Mouse (Mus musculus) myocyte (in vitro differentiated cells): ENCODE data around the gene Tnk1. TPM values are rescaled to one million over a fixed set of nuclear protein-coding genes. Genes with fewer than 3 reads are reported as not detected.

Experiments
- H3K27me3 ChIP-seq: one replicate; pipeline ENCODE4 v1.6.1; 2011; ENCODE audit not compliant: control insufficient read depth, insufficient read depth, insufficient read length
- H3K36me3 ChIP-seq: one replicate; pipeline ENCODE4 v1.6.1; 2011; ENCODE audit not compliant: control insufficient read depth, insufficient read depth
- H3K4me2 ChIP-seq: one replicate; pipeline ENCODE4 v1.6.1; 2011; ENCODE audit warnings: low read depth, control low read depth
- H3K4me3 ChIP-seq: one replicate; pipeline ENCODE4 v1.5.1; 2011; ENCODE audit warnings: mild to moderate bottlenecking, control low read depth, moderate library complexity
- H3K79me2 ChIP-seq: one replicate; pipeline ENCODE4 v1.6.1; 2011; ENCODE audit not compliant: control insufficient read depth, insufficient read depth
- H3ac ChIP-seq: one replicate; pipeline ENCODE4 v1.6.1; 2011; ENCODE audit not compliant: control insufficient read depth, insufficient read length
- CEBPB ChIP-seq: IDR thresholded peaks from 2 replicates; pipeline ENCODE4 v1.6.1; 2011; ENCODE audit warnings: mild to moderate bottlenecking, moderate library complexity; ENCODE audit not compliant: poor library complexity, insufficient read depth, severe bottlenecking
- E2F4 ChIP-seq: IDR thresholded peaks from one replicate; pipeline ENCODE4 v1.6.1; 2011; ENCODE audit warnings: mild to moderate bottlenecking, control low read depth, moderate library complexity; ENCODE audit not compliant: insufficient read depth
- MAX ChIP-seq: IDR thresholded peaks from one replicate; pipeline ENCODE4 v1.6.1; 2011; ENCODE audit warnings: low read depth, mild to moderate bottlenecking, control low read depth
- MYOD1 ChIP-seq, 3 experiments: IDR thresholded peaks; one replicate each; pipeline ENCODE4 v1.6.1; 2011; ENCODE audit warnings: control low read depth in 2 of 3, low read depth in 2 of 3, mild to moderate bottlenecking in 2 of 3, moderate library complexity in 1 of 3; ENCODE audit not compliant: insufficient read length in 2 of 3, control insufficient read depth in 1 of 3
- MYOG ChIP-seq, 3 experiments: IDR thresholded peaks; one replicate each; pipeline ENCODE4 v1.6.1; 2011; ENCODE audit warnings: control low read depth in 2 of 3, low read depth in 2 of 3, mild to moderate bottlenecking in 2 of 3; ENCODE audit not compliant: insufficient read length in 2 of 3, control insufficient read depth in 1 of 3, insufficient read depth in 1 of 3
- POLR2A ChIP-seq: IDR thresholded peaks from one replicate; pipeline ENCODE4 v1.6.1; 2011; ENCODE audit warnings: low read depth, mild to moderate bottlenecking, control low read depth, moderate library complexity; ENCODE audit not compliant: insufficient read length
- POLR2AphosphoS2 ChIP-seq: IDR thresholded peaks from one replicate; pipeline ENCODE4 v1.6.1; 2011; ENCODE audit warnings: low read depth, control low read depth; ENCODE audit not compliant: insufficient read length
- REST ChIP-seq: IDR thresholded peaks from one replicate; pipeline ENCODE4 v1.6.1; 2011; ENCODE audit warnings: mild to moderate bottlenecking, control low read depth, moderate library complexity; ENCODE audit not compliant: insufficient read depth, insufficient read length
- SRF ChIP-seq: IDR thresholded peaks from one replicate; pipeline ENCODE4 v1.6.1; 2011; ENCODE audit warnings: low read depth; ENCODE audit not compliant: control insufficient read depth, insufficient read length
- TCF12 ChIP-seq: IDR thresholded peaks from one replicate; pipeline ENCODE4 v1.6.1; 2011; ENCODE audit warnings: mild to moderate bottlenecking, control low read depth; ENCODE audit not compliant: poor library complexity, insufficient read depth, severe bottlenecking
- TCF3 ChIP-seq: IDR thresholded peaks from one replicate; pipeline ENCODE4 v1.6.1; 2011; ENCODE audit warnings: low read depth, control low read depth; ENCODE audit not compliant: insufficient read length
- USF1 ChIP-seq: IDR thresholded peaks from one replicate; pipeline ENCODE4 v1.6.1; 2011; ENCODE audit warnings: low read depth, mild to moderate bottlenecking, control low read depth, moderate library complexity
- polyA plus RNA-seq: library from polyadenylated mRNA; unstranded; fragments of >200 nt; fragmentation: generic; extraction: Trizol; gene quantifications from one replicate; pipeline ENCODE4 v1.2.1, GENCODE M21; 2012; ENCODE audit warnings: missing spikeins

The Tnk1 gene
- polyA plus RNA-seq, 1 experiment = not detected

DNA sequence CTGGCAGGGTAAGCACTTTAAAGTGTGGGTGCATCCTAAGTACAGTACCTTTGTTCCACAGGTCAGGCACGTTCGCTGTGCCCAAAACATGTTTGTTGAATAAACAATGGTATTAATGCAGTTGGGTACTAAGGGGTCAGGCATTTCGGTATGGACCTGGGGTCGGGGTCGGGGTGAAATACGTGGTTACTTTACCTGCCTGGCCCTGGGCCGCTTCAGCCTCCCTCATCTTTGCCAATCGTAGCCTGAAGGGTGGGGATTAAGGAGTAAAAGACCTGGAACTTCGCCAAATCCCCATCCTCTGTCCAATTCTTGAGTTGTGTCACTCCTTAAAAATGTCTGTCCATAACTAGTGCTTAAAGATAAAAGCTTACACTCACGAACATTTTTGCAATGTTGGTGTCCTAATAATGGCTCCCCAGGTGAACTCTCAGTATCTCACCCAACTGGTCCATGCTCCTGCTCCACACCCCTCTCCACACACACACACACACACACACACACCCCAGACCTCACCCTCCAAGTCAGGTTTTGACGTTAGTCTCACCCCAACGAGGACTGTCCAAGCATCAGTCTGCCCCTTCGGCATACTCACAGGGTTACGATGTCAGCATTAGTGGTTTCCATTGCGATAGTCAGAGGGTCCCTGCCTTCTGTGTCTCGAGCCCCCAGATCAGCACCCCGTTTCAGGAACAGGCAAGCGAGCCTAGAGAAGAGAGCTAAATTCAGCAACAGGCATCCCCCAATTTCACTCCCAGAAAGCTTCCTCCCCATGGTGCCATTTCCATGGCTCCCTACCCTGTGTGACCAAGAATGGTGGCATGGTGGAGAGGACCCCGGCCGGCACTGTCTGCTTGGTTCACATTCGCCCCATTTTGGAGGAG is 23.5 kb upstream of the Tnk1 start:
- Histone ChIP-seq H3ac (no peak overlapping the region), H3K27me3 (no peaks in the 10 kb centered on the region), H3K79me2 (peaks cover 28% of the 10 kb centered on the region), H3K4me3 (peak overlapping the region; percentile 94), H3K36me3 (no peaks in the 10 kb centered on the region), H3K4me2 (peak overlapping the region; percentile 93)
- TF ChIP-seq POLR2AphosphoS2 (no peak), TCF3 (no peak), MAX (no peak), MYOG (IDR thresholded peaks at IDR 0.05; ENCODE audit: control insufficient read depth in 1 of 3, insufficient read depth in 1 of 3, insufficient read length in 2 of 3, low read depth in 2 of 3) (no peak), SRF (no peak), TCF12 (no peak), REST (no peak), CEBPB (no peak), POLR2A (no peak), MYOD1 (IDR thresholded peaks at IDR 0.05; ENCODE audit: control insufficient read depth in 1 of 3, insufficient read length in 2 of 3, low read depth in 2 of 3) (no peak), E2F4 (no peak)

DNA sequence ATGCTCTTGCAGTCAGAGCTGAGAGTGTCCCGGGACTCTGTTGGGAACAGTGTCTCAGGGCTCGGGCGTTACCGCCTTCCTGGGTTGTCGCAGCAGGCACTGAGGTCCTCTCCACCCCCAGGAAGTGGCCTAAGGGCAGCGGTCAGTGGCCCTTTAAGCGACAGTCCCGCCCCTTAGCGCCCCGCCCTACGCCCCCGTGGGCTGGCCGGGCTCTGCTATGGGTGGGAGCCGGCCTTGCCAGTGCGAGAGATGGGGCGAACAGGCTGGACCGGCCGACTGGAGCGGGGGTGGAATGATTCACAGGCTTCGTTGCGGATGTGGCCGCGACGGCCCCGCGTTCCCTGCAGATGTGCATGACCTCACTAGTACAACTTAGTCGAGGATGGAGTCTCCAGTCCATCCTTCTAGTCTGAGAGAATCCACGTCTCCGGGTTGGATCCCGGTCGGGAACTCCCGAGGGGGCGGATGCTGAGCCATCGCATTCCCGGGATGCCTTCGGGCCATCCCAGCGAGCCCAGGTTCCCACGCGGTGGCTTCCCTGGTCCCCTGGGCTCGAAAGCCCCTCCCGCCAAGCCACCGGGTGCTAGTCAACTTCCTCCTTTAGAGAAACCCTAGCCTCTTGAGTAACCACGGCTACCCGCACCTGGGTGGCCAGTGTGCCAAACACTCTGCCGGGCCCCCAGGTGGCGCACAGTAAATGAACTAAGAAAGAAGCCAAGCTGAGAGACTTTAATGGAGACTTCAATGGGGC is 22.5 kb upstream of the Tnk1 start, which contains the start of gene Kctd11:
Kctd11 (minus strand) TSS at position 554 of the 751 bp plus-strand sequence.
- Histone ChIP-seq H3K4me2 (peak within 1 kb of the TSS; percentile 93), H3K27me3 (no peaks in the 10 kb centered on the region), H3K4me3 (peak within 1 kb of the TSS; percentile 94), H3K36me3 (no peaks in the 10 kb centered on the region), H3K79me2 (peaks cover 28% of the 10 kb centered on the region), H3ac (peak within 1 kb of the TSS; percentile 66)
- TF ChIP-seq MYOG (IDR thresholded peaks at IDR 0.05; ENCODE audit: control insufficient read depth in 1 of 3, insufficient read depth in 1 of 3, insufficient read length in 2 of 3, low read depth in 2 of 3) (peak in 1 of 3 experiments; percentile 19), POLR2AphosphoS2 (peak; percentile 94), TCF12 (no peak), POLR2A (peak; percentile 95), MYOD1 (IDR thresholded peaks at IDR 0.05; ENCODE audit: control insufficient read depth in 1 of 3, insufficient read length in 2 of 3, low read depth in 2 of 3) (peak in 1 of 3 experiments; percentile 31)

DNA sequence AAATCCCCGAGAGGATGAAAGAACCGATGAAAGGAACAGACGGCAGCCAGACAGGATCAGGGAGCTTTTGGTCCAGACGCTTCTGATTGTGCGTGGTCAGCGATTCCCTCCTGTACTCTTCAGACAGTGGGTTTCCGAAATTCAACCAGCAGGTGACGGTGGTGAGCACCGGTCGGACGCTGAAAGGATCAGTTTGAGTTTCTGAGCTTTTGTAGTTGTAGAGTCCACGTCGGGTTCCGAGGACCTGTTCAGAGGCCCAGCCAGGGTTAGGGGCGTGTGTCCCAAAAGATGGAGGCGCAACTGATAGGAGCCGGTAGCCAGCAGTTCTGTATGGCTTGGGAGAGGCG is 21.9 kb upstream of the Tnk1 start:
- peak overlapping the region; percentile 91 for H3K4me2 ChIP-seq
- no peaks in the 10 kb centered on the region for H3K27me3 ChIP-seq
- TF ChIP-seq TCF3 = no peak
- TF ChIP-seq USF1 = no peak
- no peak for TF ChIP-seq POLR2A
- TF ChIP-seq MYOG (IDR thresholded peaks at IDR 0.05; ENCODE audit: control insufficient read depth in 1 of 3, insufficient read depth in 1 of 3, insufficient read length in 2 of 3, low read depth in 2 of 3) = no peak
- no peak for TF ChIP-seq MAX
- TF ChIP-seq CEBPB = no peak
- TF ChIP-seq E2F4 = no peak
- H3ac ChIP-seq = peak overlapping the region; percentile 66
- H3K36me3 ChIP-seq = no peaks in the 10 kb centered on the region
- peaks cover 28% of the 10 kb centered on the region for H3K79me2 ChIP-seq
- peak overlapping the region; percentile 94 for H3K4me3 ChIP-seq

DNA sequence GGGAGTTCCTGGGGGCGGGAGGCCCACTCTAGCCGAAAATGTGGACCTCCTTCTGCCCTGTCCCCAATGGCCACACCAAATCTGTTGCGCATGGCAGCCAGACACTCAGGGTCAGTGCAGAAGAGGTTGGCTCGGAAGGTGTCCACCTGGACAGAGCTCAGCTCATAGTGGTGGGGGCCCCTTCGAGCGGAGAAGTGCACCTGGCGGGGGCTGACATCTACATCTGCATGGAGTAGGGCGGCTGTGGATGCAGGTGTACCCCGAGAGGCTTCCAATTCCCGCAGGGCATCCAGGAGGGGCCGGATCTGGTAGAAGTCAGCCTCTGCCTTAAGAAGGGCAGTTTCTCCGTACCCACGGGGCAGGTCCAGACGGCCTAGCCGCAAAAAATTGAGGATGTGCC is 21.2 kb upstream of the Tnk1 start:
- Histone ChIP-seq H3K36me3 (no peaks in the 10 kb centered on the region), H3K27me3 (no peaks in the 10 kb centered on the region), H3ac (peak overlapping the region; percentile 66), H3K4me2 (peak overlapping the region; percentile 91), H3K4me3 (peak overlapping the region; percentile 94), H3K79me2 (peaks cover 28% of the 10 kb centered on the region)
- TF ChIP-seq TCF12 = no peak

DNA sequence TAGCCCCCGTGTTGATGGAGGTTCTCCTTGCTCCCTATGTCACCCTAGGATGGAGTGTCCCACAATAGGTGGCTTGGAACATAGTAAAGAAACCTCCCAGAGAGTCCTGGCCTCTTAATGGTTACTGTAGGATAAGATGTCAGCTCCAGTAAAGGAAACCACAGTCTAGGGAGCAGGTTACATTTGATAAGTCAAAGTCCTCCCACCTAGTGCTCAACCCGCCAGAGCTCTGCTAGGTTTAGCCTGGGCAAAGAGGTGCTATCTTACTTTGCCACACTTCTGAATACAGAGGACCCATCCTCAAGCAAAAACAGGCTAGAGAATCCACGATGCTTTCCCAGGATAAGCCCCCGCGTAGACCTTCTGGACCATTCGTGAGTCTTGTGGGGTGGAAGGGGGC is 20.4 kb upstream of the Tnk1 start:
- peak overlapping the region; percentile 66 for H3ac ChIP-seq
- H3K36me3 ChIP-seq = no peaks in the 10 kb centered on the region
- H3K27me3 ChIP-seq = no peaks in the 10 kb centered on the region
- H3K4me3 ChIP-seq = peak overlapping the region; percentile 94
- H3K4me2 ChIP-seq = peak overlapping the region; percentile 91
- peaks cover 28% of the 10 kb centered on the region for H3K79me2 ChIP-seq
- TF ChIP-seq REST (no peak), POLR2AphosphoS2 (peak; percentile 13)
